Mouse (Mus musculus): ENCODE measurements around the gene Olfr782. TPM values are rescaled to one million over a fixed set of nuclear protein-coding genes. Genes with fewer than 3 reads are reported as not detected.
"Not testable (repeated sequence)": the region's sequence is repeated elsewhere in the genome, so short reads cannot be mapped to it uniquely, and the experiment has no call there.

The Olfr782 gene
- not detected for total RNA-seq (2021)
- long read RNA-seq, experiment 1 = 0 reads
- long read RNA-seq, experiment 2 = 0 reads

DNA sequence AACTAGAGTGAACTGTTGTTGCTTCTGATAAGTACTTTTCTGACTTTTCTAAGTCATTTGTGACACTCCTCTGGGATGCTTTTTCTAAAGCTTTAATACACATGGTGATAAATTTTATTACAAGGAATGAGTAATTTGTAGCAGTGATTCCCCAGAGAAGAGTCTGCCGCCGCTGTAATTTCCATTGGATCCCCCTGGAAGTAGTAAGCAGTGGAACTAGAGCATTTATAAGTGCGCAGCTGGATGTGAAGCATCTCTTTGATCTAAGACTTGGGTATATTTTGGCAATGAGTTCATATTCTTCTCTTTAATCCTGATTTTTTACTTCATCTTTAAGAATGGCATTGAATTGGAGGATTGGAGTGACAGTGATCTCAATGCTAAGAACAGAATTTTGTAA lies at the start of gene Olfr782:
Gene Olfr782 (plus strand): TSS at position 301 of the 400 bp plus-strand sequence.
- no peak for DNase-seq (ENCODE audit: low spot score in 2 of 2)

DNA sequence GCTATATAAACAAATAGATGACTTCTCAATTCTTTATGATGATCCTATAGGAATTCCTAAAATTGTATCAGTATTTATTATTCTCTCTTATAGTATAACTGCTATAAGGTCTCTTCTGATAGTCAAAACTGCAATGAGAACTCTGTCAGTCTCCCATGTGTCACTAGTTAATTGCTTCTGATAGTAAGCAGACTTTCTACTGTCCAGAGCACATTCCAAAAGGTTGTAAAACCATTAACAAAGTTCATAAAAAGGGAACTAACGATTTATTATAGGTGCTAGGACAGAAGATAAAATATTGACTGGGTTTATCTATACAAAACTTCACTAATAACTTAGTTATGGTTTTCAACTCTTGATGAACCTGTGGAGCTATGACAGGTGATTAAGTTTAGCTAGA lies 35.7 kb upstream of the Olfr782 start:
- DNase-seq (ENCODE audit: low spot score in 2 of 2) = not testable (repeated sequence)

DNA sequence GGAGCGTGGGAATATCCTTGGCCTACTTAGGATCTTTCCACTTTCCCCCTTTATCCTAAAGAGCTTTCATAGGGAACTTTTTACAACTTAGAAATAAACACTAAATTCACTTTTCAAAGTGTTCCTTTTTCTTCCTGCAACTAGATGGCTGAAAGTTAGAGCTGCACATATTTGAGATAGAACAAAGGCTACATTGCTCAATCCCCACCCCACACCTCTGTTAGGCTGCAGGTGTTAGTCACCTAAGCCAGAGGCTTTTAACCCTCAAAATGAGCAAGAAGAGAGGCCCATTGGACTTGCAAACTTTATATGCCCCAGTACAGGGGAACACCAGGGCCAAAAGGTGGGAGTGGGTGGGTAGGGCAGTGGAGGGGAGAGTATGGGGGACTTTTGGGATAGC lies 35.1 kb upstream of the Olfr782 start:
- DNase-seq (ENCODE audit: low spot score in 2 of 2) = not testable (repeated sequence)

DNA sequence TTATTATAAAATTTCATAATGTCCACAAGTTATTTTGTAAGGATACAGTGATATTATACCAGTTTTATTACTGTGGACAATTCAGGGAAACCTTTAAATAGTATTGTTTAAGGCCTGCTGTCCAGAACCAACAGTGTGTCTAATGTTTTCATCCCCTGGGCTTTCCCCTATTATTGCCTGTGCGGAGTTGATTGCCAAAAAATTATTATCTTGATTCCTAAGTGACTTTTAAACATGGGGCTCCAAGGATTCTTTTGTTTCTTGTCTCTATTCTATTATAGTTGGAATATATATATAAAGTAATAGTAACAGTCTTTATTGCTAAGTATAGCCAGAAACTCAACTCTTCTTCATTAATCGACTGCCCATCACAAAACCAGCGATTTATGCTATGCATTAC lies 30.8 kb upstream of the Olfr782 start, which contains the start of gene Olfr780:
Gene Olfr780 (plus strand): TSS at position 301 of the 400 bp plus-strand sequence.
- DNase-seq (ENCODE audit: low spot score in 2 of 2) = no peak

DNA sequence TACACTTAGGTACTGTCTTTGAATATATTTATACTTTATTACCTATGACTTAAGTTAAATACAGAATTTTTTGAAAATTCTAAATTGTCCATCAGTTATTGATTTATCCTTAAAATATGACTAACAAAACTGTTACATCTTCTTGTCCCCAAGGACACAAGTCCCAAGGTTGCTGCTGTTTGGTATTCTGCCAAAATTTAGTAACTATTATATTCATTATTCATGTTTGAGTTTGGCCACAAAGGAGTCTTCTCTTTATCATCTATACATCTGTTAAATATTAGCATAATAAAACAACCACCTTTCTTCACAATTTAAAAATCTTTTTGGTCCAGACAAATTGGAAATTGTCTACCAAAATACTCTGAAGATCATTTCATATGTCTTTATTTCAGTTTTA lies 20.1 kb upstream of the Olfr782 start, which contains the start of gene Olfr781:
Gene Olfr781 (plus strand): TSS at position 301 of the 400 bp plus-strand sequence.
- DNase-seq (ENCODE audit: low spot score in 2 of 2) = no peak

DNA sequence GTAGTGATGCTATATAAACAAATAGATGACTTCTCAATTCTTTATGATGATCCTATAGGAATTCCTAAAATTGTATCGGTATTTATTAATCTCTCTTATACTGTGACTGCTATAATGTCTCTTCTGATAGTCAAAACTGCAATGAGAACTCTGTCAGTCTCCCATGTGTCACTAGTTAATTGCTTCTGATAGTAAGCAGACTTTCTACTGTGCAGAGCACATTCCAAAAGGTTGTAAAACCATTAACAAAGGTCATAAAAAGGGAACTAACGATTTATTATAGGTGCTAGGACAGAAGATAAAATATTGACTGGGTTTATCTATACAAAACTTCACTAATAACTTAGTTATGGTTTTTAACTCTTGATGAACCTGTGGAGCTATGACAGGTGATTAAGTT lies 3.8 kb downstream of the Olfr782 start:
- not testable (repeated sequence) for DNase-seq (ENCODE audit: low spot score in 2 of 2)

DNA sequence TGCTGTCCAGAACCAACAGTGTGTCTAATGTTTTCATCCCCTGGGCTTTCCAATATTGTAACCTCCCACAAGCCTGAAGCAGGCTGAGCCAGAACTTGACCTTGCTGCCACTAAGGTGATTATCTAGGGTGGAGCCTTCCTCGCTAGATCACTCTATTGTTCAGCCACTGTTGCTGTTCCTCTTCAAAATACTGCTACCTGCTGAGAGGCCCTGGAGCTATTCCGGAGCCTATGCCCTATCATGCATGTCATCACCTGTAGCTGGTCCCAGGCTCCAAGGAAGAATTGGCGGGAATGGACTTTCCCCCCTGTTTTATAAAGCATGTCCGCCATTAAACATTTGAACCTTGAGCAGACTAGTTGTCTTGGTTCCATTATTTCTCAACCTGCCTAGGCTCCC lies 7.8 kb downstream of the Olfr782 start:
- DNase-seq (ENCODE audit: low spot score in 2 of 2) = not testable (repeated sequence)

DNA sequence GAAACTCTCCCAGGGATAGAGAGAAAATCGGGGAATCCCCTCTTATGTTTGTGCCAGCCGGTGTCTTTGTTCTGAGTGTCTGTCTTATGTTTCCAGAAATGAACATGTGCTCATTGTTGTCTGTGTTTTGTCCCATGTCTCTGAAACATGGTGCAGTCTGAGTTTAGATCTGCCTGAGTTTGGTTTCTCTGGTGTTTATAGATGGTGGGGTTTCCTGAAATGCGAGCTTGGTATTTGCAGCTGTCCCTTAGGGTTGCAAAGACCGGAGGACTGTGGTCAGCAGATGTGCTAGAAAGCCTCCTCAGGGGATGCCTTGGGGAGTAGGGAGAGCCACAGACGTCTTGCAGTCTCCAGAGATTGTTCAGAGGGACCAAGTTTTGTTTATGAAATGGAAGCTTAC lies 8.7 kb downstream of the Olfr782 start:
- no peak for DNase-seq (ENCODE audit: low spot score in 2 of 2)

DNA sequence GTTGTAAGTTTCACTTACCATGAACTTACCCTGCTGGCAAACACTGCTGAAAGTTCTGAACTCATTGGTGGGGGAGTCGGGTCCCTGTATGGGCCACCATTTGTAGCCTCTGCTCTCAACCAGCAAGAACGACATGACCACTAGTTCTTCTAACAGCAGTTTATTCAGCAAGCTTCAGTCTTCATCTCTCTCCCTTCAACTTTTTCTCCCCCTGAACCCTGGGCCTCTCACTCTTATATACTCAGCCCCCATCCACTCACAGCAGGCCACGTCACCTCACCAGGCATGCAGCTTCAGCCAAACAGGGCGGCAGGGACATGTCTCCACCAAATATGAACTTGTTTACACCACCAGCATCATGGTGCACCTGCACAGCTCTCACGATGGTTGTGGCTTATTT lies 25.4 kb downstream of the Olfr782 start:
- DNase-seq (ENCODE audit: low spot score in 2 of 2) = not testable (repeated sequence)

DNA sequence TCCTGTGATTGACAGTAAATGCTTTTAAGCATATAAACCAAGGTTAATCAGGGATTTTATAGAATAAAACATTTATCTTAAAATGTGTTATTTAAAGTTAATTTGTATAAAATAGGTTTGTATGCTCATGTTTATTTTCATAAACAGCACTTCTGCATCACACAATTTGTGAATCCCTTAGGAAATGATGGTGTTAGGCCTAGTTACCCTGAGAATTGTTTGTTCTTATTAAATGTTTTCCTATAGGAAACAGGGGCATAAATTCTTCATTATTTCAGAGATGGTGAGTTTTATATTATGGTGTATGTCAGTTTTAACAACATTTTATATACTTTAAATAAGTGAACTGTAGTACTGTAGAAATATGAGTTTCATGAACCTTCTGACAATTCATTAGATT lies 35.1 kb downstream of the Olfr782 start, which contains the start of gene Olfr784:
Gene Olfr784 (plus strand): TSS at position 301 of the 400 bp plus-strand sequence.
- DNase-seq (ENCODE audit: low spot score in 2 of 2) = no peak

DNA sequence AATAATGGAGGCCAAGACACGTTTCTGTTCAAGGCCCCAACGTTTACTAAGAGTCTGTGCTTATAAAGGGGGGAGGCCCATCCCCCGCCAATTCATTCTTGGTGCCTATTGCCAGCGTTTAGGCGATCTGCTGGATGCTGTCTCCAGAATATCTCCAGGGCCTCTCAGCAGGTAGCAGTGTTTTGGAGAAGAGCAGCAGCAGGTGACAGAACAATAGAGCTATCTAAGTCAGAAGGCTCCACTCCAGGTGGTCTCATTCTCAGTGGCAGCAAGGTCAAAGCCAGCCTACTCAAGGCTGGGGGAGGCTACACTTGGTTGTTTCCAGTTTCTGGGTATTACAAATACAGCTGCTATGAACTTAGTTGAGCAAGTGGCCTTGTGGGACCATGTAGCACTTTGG lies 52.2 kb downstream of the Olfr782 start:
- no peak for DNase-seq (ENCODE audit: low spot score in 2 of 2)

Other genes starting within 250 kb of the Olfr782 start
- gene Olfr768, start 249.5 kb upstream of the Olfr782 start, total RNA-seq (2021) = not detected
- gene Olfr769, start 231.0 kb upstream of the Olfr782 start, total RNA-seq (2021) = not detected
- gene Olfr770, start 209.9 kb upstream of the Olfr782 start, total RNA-seq (2021) = not detected
- not detected for gene Olfr771, start 184.1 kb upstream of the Olfr782 start, total RNA-seq (2021)
- gene Olfr772, start 170.9 kb upstream of the Olfr782 start, total RNA-seq (2021) = not detected
- gene Olfr773, start 161.4 kb upstream of the Olfr782 start, total RNA-seq (2021) = not detected
- not detected for gene Olfr774, start 112.6 kb upstream of the Olfr782 start, total RNA-seq (2021)
- gene Olfr775, start 100.4 kb upstream of the Olfr782 start, total RNA-seq (2021) = not detected
- gene Olfr776, start 89.7 kb upstream of the Olfr782 start, total RNA-seq (2021) = not detected
- gene Olfr777, start 77.4 kb upstream of the Olfr782 start, total RNA-seq (2021) = not detected
- gene Olfr780, start 30.7 kb upstream of the Olfr782 start, total RNA-seq (2021) = not detected
- gene Olfr781, start 20.0 kb upstream of the Olfr782 start, total RNA-seq (2021) = not detected
- under 1 TPM; 0.14 to 0.21 TPM for gene Olfr784, start 35.2 kb downstream of the Olfr782 start, total RNA-seq (2021)
- gene Olfr785, start 56.6 kb downstream of the Olfr782 start, total RNA-seq (2021) = not detected
- gene Olfr786, start 78.5 kb downstream of the Olfr782 start, total RNA-seq (2021) = not detected
- not detected for gene Olfr787, start 113.0 kb downstream of the Olfr782 start, total RNA-seq (2021)
- not detected for gene Olfr788, start 122.1 kb downstream of the Olfr782 start, total RNA-seq (2021)
- gene Olfr789, start 135.9 kb downstream of the Olfr782 start, total RNA-seq (2021) = not detected
- gene Olfr790, start 149.6 kb downstream of the Olfr782 start, total RNA-seq (2021) = not detected
- not detected for gene Olfr791, start 172.9 kb downstream of the Olfr782 start, total RNA-seq (2021)
- not detected for gene Olfr792, start 190.3 kb downstream of the Olfr782 start, total RNA-seq (2021)
- not detected for gene Olfr794, start 218.8 kb downstream of the Olfr782 start, total RNA-seq (2021)

Measured in left cerebral cortex, adult 18-20 months (tissue).